31 mouse cellular contexts compared by ENCODE assay signal in the genomic region with DNA sequence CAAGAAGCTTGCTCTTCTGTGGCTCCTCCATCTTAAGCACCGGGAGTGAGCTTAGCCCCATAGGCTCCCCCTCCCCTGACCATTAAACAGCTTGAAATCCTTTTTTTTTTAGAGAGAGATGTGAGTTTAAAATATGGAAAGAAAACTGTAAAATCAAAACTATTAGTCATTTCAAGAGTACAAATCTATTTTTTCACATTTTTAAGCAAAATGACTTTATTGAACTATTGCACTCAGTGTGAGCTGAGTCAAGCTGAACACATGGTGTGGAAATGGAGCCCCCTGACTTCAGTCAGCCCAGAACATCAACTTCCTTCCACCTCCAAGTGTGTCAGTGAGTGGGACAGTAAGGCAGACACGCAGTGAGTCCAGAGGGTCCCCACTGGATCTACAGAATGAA. TPM values are rescaled to one million over a fixed set of nuclear protein-coding genes. Genes with fewer than 3 reads are reported as not detected.
DNase-seq lines count a peak whose midpoint lies in the region; ATAC-seq and TF ChIP-seq lines count a peak whose summit lies in the region.
"Had no signal": no experiment of that assay in that cellular context is flagged by ENCODE, and none has a peak within 500 bp of the region (broad histone marks: within the 10 kb centered on the region; RNA-seq: fewer than 3 reads in every experiment).

No protein-coding gene starts in this region.

- TF ChIP-seq EP300 in heart, postnatal 0 days (IDR thresholded peaks at IDR 0.05; ENCODE audit: low read depth) = no peak
- TF ChIP-seq EP300 in stomach, postnatal 0 days (optimal IDR thresholded peaks at IDR 0.05) = no peak

- H3K27me3 ChIP-seq in heart, postnatal 0 days (ENCODE audit: control insufficient read depth, insufficient read depth, low read length) = peaks cover 18% of the 10 kb centered on the region; the same call in 1 of the 2 replicates
- no peaks in the 10 kb centered on the region for H3K27me3 ChIP-seq in hindbrain, postnatal 0 days (ENCODE audit: insufficient read depth, low read length)
- H3K27me3 ChIP-seq in hindbrain, embryonic 16.5 days (replicated peaks; ENCODE audit: control insufficient read depth, insufficient read depth, low read length) = no peaks in the 10 kb centered on the region
- H3K27me3 ChIP-seq in stomach, embryonic 16.5 days (ENCODE audit: control insufficient read depth, insufficient read depth, low read length) = no peaks in the 10 kb centered on the region
- H3K27me3 ChIP-seq in stomach, postnatal 0 days (ENCODE audit: control insufficient read depth, insufficient read depth, low read length) = no peaks in the 10 kb centered on the region
- H3K27me3 ChIP-seq: embryonic facial prominence, embryonic 12.5 days; embryonic facial prominence, embryonic 15.5 days; forebrain, embryonic 15.5 days; intestine, embryonic 15.5 days had no signal

- no peak overlapping the region for H3K9ac ChIP-seq in heart, postnatal 0 days (replicated peaks; ENCODE audit: low read depth, low read length)
- H3K9ac ChIP-seq in hindbrain, postnatal 0 days (replicated peaks; ENCODE audit: low read length) = no peak overlapping the region
- no peak overlapping the region for H3K9ac ChIP-seq in hindbrain, embryonic 16.5 days (ENCODE audit: low read depth, low read length)
- 0 out of 2 replicates have a peak overlapping the region, but pooled peaks have one; percentile 5 for H3K9ac ChIP-seq in stomach, embryonic 16.5 days (ENCODE audit: low read length)
- H3K9ac ChIP-seq in stomach, postnatal 0 days (ENCODE audit: low read length) = no peak overlapping the region
- H3K9ac ChIP-seq: embryonic facial prominence, embryonic 12.5 days; embryonic facial prominence, embryonic 15.5 days; forebrain, embryonic 15.5 days; heart, embryonic 13.5 days; intestine, embryonic 15.5 days had no signal

- no peak for TF ChIP-seq CTCF in heart, postnatal 0 days (IDR thresholded peaks at IDR 0.05; ENCODE audit: low read depth)
- TF ChIP-seq CTCF in hindbrain, postnatal 0 days (IDR thresholded peaks at IDR 0.05; ENCODE audit: low read depth) = no peak
- TF ChIP-seq CTCF in stomach, postnatal 0 days (IDR thresholded peaks at IDR 0.05; ENCODE audit: low read depth) = no peak

- 55% methylated on average over 2 of the region's 2 CpGs for WGBS in heart, postnatal 0 days
- WGBS in hindbrain, postnatal 0 days = 41% methylated on average over 2 of the region's 2 CpGs
- 65% methylated on average over 2 of the region's 2 CpGs for WGBS in hindbrain, embryonic 16.5 days
- WGBS in stomach, embryonic 16.5 days = 72% methylated on average over 2 of the region's 2 CpGs
- WGBS in stomach, postnatal 0 days = 67% methylated on average over 2 of the region's 2 CpGs

- H3K36me3 ChIP-seq in heart, postnatal 0 days (replicated peaks; ENCODE audit: control insufficient read depth, insufficient read depth, low read length) = no peaks in the 10 kb centered on the region
- no peaks in the 10 kb centered on the region for H3K36me3 ChIP-seq in hindbrain, postnatal 0 days (ENCODE audit: insufficient read depth, low read length)
- no peaks in the 10 kb centered on the region for H3K36me3 ChIP-seq in hindbrain, embryonic 16.5 days (ENCODE audit: control insufficient read depth, insufficient read depth, low read length)
- H3K36me3 ChIP-seq in stomach, embryonic 16.5 days (ENCODE audit: control insufficient read depth, insufficient read depth, low read length) = no peaks in the 10 kb centered on the region
- no peaks in the 10 kb centered on the region for H3K36me3 ChIP-seq in stomach, postnatal 0 days (ENCODE audit: control insufficient read depth, insufficient read depth, low read length)
- H3K36me3 ChIP-seq: embryonic facial prominence, embryonic 12.5 days; embryonic facial prominence, embryonic 15.5 days; forebrain, embryonic 15.5 days; heart, embryonic 10.5 days; heart, embryonic 13.5 days; hindbrain, embryonic 10.5 days; intestine, embryonic 15.5 days had no signal

- H3K4me3 ChIP-seq in heart, postnatal 0 days (ENCODE audit: low read depth, low read length) = no peak overlapping the region
- H3K4me3 ChIP-seq in hindbrain, postnatal 0 days (ENCODE audit: low read length) = no peak overlapping the region
- no peak overlapping the region for H3K4me3 ChIP-seq in hindbrain, embryonic 16.5 days (ENCODE audit: low read length)
- no peak overlapping the region for H3K4me3 ChIP-seq in stomach, embryonic 16.5 days (replicated peaks; ENCODE audit: low read length)
- H3K4me3 ChIP-seq in stomach, postnatal 0 days (ENCODE audit: low read depth, low read length) = no peak overlapping the region
- H3K4me3 ChIP-seq: embryonic facial prominence, embryonic 12.5 days; embryonic facial prominence, embryonic 15.5 days; forebrain, embryonic 15.5 days; heart, adult 2 months; heart, embryonic 10.5 days; heart, embryonic 13.5 days; hindbrain, embryonic 10.5 days; intestine, embryonic 15.5 days had no signal

- 0 out of 2 replicates have a peak, but pooled peaks cover 3% of the 10 kb centered on the region for H3K4me1 ChIP-seq in heart, postnatal 0 days (ENCODE audit: control insufficient read depth, insufficient read depth)
- H3K4me1 ChIP-seq in hindbrain, postnatal 0 days (ENCODE audit: insufficient read depth, low read length) = peaks cover 12% of the 10 kb centered on the region
- H3K4me1 ChIP-seq in hindbrain, embryonic 16.5 days (ENCODE audit: control insufficient read depth, insufficient read depth, low read depth, low read length) = peaks cover 10% of the 10 kb centered on the region
- no peaks in the 10 kb centered on the region for H3K4me1 ChIP-seq in stomach, embryonic 16.5 days (ENCODE audit: control insufficient read depth, insufficient read depth, low read length)
- no peaks in the 10 kb centered on the region for H3K4me1 ChIP-seq in stomach, postnatal 0 days (replicated peaks; ENCODE audit: control insufficient read depth, insufficient read depth)
- H3K4me1 ChIP-seq: forebrain, embryonic 15.5 days had no signal

- ATAC-seq in heart, postnatal 0 days (ENCODE audit: insufficient read depth, low read depth) = no peak
- no peak for ATAC-seq in hindbrain, postnatal 0 days
- no peak for ATAC-seq in hindbrain, embryonic 16.5 days
- ATAC-seq in stomach, embryonic 16.5 days (ENCODE audit: insufficient read depth, low FRiP score) = no peak
- ATAC-seq in stomach, postnatal 0 days (ENCODE audit: low FRiP score, low TSS enrichment) = no peak
- ATAC-seq: activated CD4-positive, CD25-positive, alpha-beta regulatory T cell, adult 4 months; CD4-positive, CD25-positive, alpha-beta regulatory T cell, adult 4 months; forebrain, embryonic 15.5 days; intestine, embryonic 15.5 days had no signal

- H3K4me2 ChIP-seq in heart, postnatal 0 days (ENCODE audit: low read depth, low read length) = 0 out of 2 replicates have a peak overlapping the region, but pooled peaks have one; percentile 2
- H3K4me2 ChIP-seq in hindbrain, postnatal 0 days (ENCODE audit: low read depth, low read length) = no peak overlapping the region
- no peak overlapping the region for H3K4me2 ChIP-seq in hindbrain, embryonic 16.5 days (ENCODE audit: low read length)
- no peak overlapping the region for H3K4me2 ChIP-seq in stomach, embryonic 16.5 days (ENCODE audit: low read depth, low read length)
- H3K4me2 ChIP-seq in stomach, postnatal 0 days (replicated peaks; ENCODE audit: low read depth) = no peak overlapping the region
- H3K4me2 ChIP-seq: embryonic facial prominence, embryonic 12.5 days; embryonic facial prominence, embryonic 15.5 days; forebrain, embryonic 15.5 days; heart, embryonic 13.5 days; intestine, embryonic 15.5 days had no signal

- DNase-seq in heart, postnatal 0 days (ENCODE audit: low spot score) = no peak
- DNase-seq in heart, postnatal 4 days = no peak
- DNase-seq in hindbrain, postnatal 0 days (ENCODE audit: low spot score) = no peak
- no peak for DNase-seq in stomach, postnatal 0 days (ENCODE audit: low spot score)
- DNase-seq in urinary bladder, postnatal 25 days (ENCODE audit: low spot score) = no peak
- DNase-seq: adrenal gland, adult 8-10 months; gastrocnemius, postnatal 36 days; kidney, adult 11 months had no signal

- no peak overlapping the region for H3K27ac ChIP-seq in heart, postnatal 0 days (ENCODE audit: low read depth)
- peak overlapping the region; percentile 48; the same call in 1 of the 2 replicates for H3K27ac ChIP-seq in hindbrain, postnatal 0 days
- no peak overlapping the region; the same call in 1 of the 2 replicates for H3K27ac ChIP-seq in hindbrain, embryonic 16.5 days (ENCODE audit: low read depth, low read length)
- no peak overlapping the region for H3K27ac ChIP-seq in stomach, embryonic 16.5 days (ENCODE audit: low read length)
- no peak overlapping the region for H3K27ac ChIP-seq in stomach, postnatal 0 days (replicated peaks)
- H3K27ac ChIP-seq: embryonic facial prominence, embryonic 12.5 days; embryonic facial prominence, embryonic 15.5 days; forebrain, embryonic 15.5 days; heart, adult 2 months; heart, embryonic 10.5 days; heart, embryonic 13.5 days; hindbrain, embryonic 10.5 days; intestine, embryonic 15.5 days had no signal

- H3K9me3 ChIP-seq in heart, postnatal 0 days (replicated peaks; ENCODE audit: control insufficient read depth, low read length) = no peaks in the 10 kb centered on the region
- no peaks in the 10 kb centered on the region for H3K9me3 ChIP-seq in hindbrain, postnatal 0 days (ENCODE audit: low read length)
- H3K9me3 ChIP-seq in hindbrain, embryonic 16.5 days (ENCODE audit: control insufficient read depth, low read length) = no peaks in the 10 kb centered on the region
- H3K9me3 ChIP-seq in stomach, embryonic 16.5 days (replicated peaks; ENCODE audit: control insufficient read depth, low read length) = no peaks in the 10 kb centered on the region
- H3K9me3 ChIP-seq in stomach, postnatal 0 days (ENCODE audit: control insufficient read depth, low read length) = no peaks in the 10 kb centered on the region
- H3K9me3 ChIP-seq: embryonic facial prominence, embryonic 12.5 days; embryonic facial prominence, embryonic 15.5 days; forebrain, embryonic 15.5 days; heart, embryonic 10.5 days; heart, embryonic 13.5 days; hindbrain, embryonic 10.5 days; intestine, embryonic 15.5 days had no signal

RNA-seq across cellular contexts. Expression of gene 4933402J07Rik, which starts 55.9 kb away (rescaled TPM):
- total RNA-seq in heart, postnatal 0 days (2014; rRNA removed; ENCODE audit: low replicate concordance) = not detected in 2 replicates
- not detected in 2 replicates for polyA plus RNA-seq in heart, postnatal 0 days (2015; fragmentation: Nextera tagmentation; extraction: Ambion mirVana)
- total RNA-seq in heart, postnatal 4 days (2021) = not detected
- not detected in 2 replicates for total RNA-seq in hindbrain, postnatal 0 days (2014; rRNA removed)
- not detected in 2 replicates for polyA plus RNA-seq in hindbrain, postnatal 0 days (2015; fragmentation: Nextera tagmentation; extraction: Ambion mirVana)
- polyA plus RNA-seq in hindbrain, embryonic 16.5 days (2015; fragmentation: Nextera tagmentation; extraction: Ambion mirVana) = not detected in 2 replicates
- not detected in 2 replicates for polyA plus RNA-seq in stomach, embryonic 16.5 days (2015; fragmentation: Nextera tagmentation; extraction: Ambion mirVana)
- not detected in 2 replicates for polyA plus RNA-seq in stomach, postnatal 0 days (2015; fragmentation: Nextera tagmentation; extraction: Ambion mirVana)
- total RNA-seq: adrenal gland, postnatal 25 days; common myeloid progenitor, adult 5-6 weeks; ES-E14; gastrocnemius, adult 18-20 months; gastrocnemius, postnatal 10 days; gastrocnemius, postnatal 36 days; granulocyte monocyte progenitor cell, adult 5-6 weeks; heart, adult 2 months; heart, postnatal 25 days had no signal
- polyA plus RNA-seq: activated CD4-positive, CD25-positive, alpha-beta regulatory T cell, adult 4 months; brain, embryonic 14.5 days; C2C12; CD4-positive, CD25-positive, alpha-beta regulatory T cell, adult 4 months; embryonic facial prominence, embryonic 12.5 days; embryonic facial prominence, embryonic 15.5 days; forebrain, embryonic 11.5 days; forebrain, embryonic 15.5 days; heart, embryonic 10.5 days; heart, embryonic 13.5 days; heart, embryonic 16.5 days; hindbrain, embryonic 10.5 days; intestine, embryonic 15.5 days had no signal
